Mouse (Mus musculus) limb, embryonic 11.5 days (tissue): ENCODE measurements around the gene Mrpl28. TPM values are rescaled to one million over a fixed set of nuclear protein-coding genes. Genes with fewer than 3 reads are reported as not detected.

Experiments used
- ATAC-seq: fragments of 200-750 bp; cut with Nextera tagmentation; 2 replicates; pipeline ENCODE4 v1.8.0; 2017; ENCODE audit warnings: low read depth; ENCODE audit not compliant: insufficient number of reproducible peaks, low FRiP score, low TSS enrichment
- DNase-seq: peaks from one replicate; pipeline ENCODE4 v3.0.0-alpha.2; 2015; ENCODE audit warnings: low spot score
- H3K27ac ChIP-seq: fragments of 300-500 bp; sonication (generic); replicated peaks from 2 replicates; pipeline ENCODE4 v1.5.1; 2014; ENCODE audit warnings: low read depth, mild to moderate bottlenecking, low read length
- H3K27me3 ChIP-seq: fragments of 300-500 bp; sonication (generic); 2 replicates; pipeline ENCODE4 v1.6.1; 2014; ENCODE audit warnings: mild to moderate bottlenecking, low read length, mixed read lengths; ENCODE audit not compliant: control insufficient read depth, insufficient read depth
- H3K36me3 ChIP-seq: fragments of 300-500 bp; sonication (generic); 2 replicates; pipeline ENCODE4 v1.6.1; 2014; ENCODE audit warnings: mild to moderate bottlenecking, low read length, moderate library complexity, mixed read lengths; ENCODE audit not compliant: control insufficient read depth, insufficient read depth
- H3K4me1 ChIP-seq: fragments of 300-500 bp; sonication (generic); 2 replicates; pipeline ENCODE4 v1.6.1; 2014; ENCODE audit warnings: low read length, mixed read lengths; ENCODE audit not compliant: control insufficient read depth, insufficient read depth
- H3K4me2 ChIP-seq: fragments of 300-500 bp; sonication (generic); 2 replicates; pipeline ENCODE4 v1.6.1; 2014; ENCODE audit warnings: low read depth, mild to moderate bottlenecking, moderate library complexity; ENCODE audit not compliant: severe bottlenecking
- H3K4me3 ChIP-seq: fragments of 300-500 bp; sonication (generic); 2 replicates; pipeline ENCODE4 v1.5.1; 2014; ENCODE audit warnings: low read depth, low read length
- H3K9ac ChIP-seq: fragments of 300-500 bp; sonication (generic); 2 replicates; pipeline ENCODE4 v1.6.1; 2014; ENCODE audit warnings: mild to moderate bottlenecking, low read length
- H3K9me3 ChIP-seq: fragments of 300-500 bp; sonication (generic); 2 replicates; pipeline ENCODE4 v1.6.1; 2016; ENCODE audit warnings: low read length; ENCODE audit not compliant: control insufficient read depth
- WGBS: fragments of 180-500 bp; shearing (Covaris S2); extraction: QIAGEN DNeasy Blood & Tissue Kit; methylation state at CpG from one replicate; pipeline ENCODE4 v1.1.7; 2014; 5-methylcytosine and 5-hydroxymethylcytosine counted together
- polyA plus RNA-seq: library from polyadenylated mRNA; unstranded; fragments of >200 nt; fragmentation: Nextera tagmentation; extraction: Ambion mirVana; gene quantifications from 2 replicates; pipeline ENCODE4 v1.2.1, GENCODE M21; 2014

Gene Mrpl28
- polyA plus RNA-seq, 1 experiment from 2014 or later = 283 TPM

GRCm38 (mm10) chr17:26138239-26138836 lies 15.0 kb downstream of the Mrpl28 start, which contains the start of gene Axin1:
TSS of gene Axin1 (plus strand) at chr17:26138688.
- peaks cover 12% of the 10 kb centered on the region for H3K4me1 ChIP-seq
- WGBS = under 1% methylated on average over 42 of the region's 42 CpGs
- H3K4me2 ChIP-seq = peak within 1 kb of the TSS; percentile 84

GRCm38 (mm10) chr17:26138901-26139381 lies 15.6 kb downstream of the Mrpl28 start:
- ATAC-seq (peak; percentile 24), DNase-seq (peak; percentile 55)
- Histone ChIP-seq H3K4me1 (peaks cover 12% of the 10 kb centered on the region), H3K9ac (peak overlapping the region; percentile 97), H3K4me2 (peak overlapping the region; percentile 84), H3K9me3 (no peaks in the 10 kb centered on the region), H3K27ac (peak overlapping the region; percentile 94), H3K4me3 (peak overlapping the region; percentile 89), H3K27me3 (no peaks in the 10 kb centered on the region), H3K36me3 (peaks cover 8% of the 10 kb centered on the region; the same call in 1 of the 2 replicates)
- under 1% methylated on average over 47 of the region's 58 CpGs for WGBS

More at GRCm38 (mm10) chr17:26138239-26138836, 15.0 kb downstream of the Mrpl28 start, which contains the start of gene Axin1:
- DNase-seq (peak; percentile 98), ATAC-seq (peak; percentile 99)
- H3K27me3 ChIP-seq = no peaks in the 10 kb centered on the region
- peak within 1 kb of the TSS; percentile 89 for H3K4me3 ChIP-seq
- peaks cover 6% of the 10 kb centered on the region; the same call in 1 of the 2 replicates for H3K36me3 ChIP-seq
- H3K27ac ChIP-seq = peak within 1 kb of the TSS; percentile 94
- peak within 1 kb of the TSS; percentile 97 for H3K9ac ChIP-seq
- no peaks in the 10 kb centered on the region for H3K9me3 ChIP-seq

GRCm38 (mm10) chr17:26142796-26143195 lies 19.5 kb downstream of the Mrpl28 start:
- H3K27ac ChIP-seq = no peak overlapping the region
- H3K9me3 ChIP-seq = no peaks in the 10 kb centered on the region
- no peak for ATAC-seq
- H3K4me3 ChIP-seq = no peak overlapping the region
- no peak overlapping the region for H3K4me2 ChIP-seq
- H3K36me3 ChIP-seq = peaks cover 9% of the 10 kb centered on the region; the same call in 1 of the 2 replicates
- H3K4me1 ChIP-seq = peaks cover 10% of the 10 kb centered on the region
- no peak overlapping the region for H3K9ac ChIP-seq
- H3K27me3 ChIP-seq = no peaks in the 10 kb centered on the region
- DNase-seq = no peak
- 88% methylated on average over 4 of the region's 4 CpGs for WGBS

GRCm38 (mm10) chr17:26143386-26143785 lies 20.1 kb downstream of the Mrpl28 start:
- ATAC-seq = no peak
- peaks cover 7% of the 10 kb centered on the region for H3K4me1 ChIP-seq
- H3K4me2 ChIP-seq = no peak overlapping the region
- no peak overlapping the region for H3K9ac ChIP-seq
- no peak for DNase-seq
- peaks cover 9% of the 10 kb centered on the region; the same call in 1 of the 2 replicates for H3K36me3 ChIP-seq
- WGBS = 98% methylated on average over 5 of the region's 5 CpGs
- no peak overlapping the region for H3K27ac ChIP-seq
- H3K9me3 ChIP-seq = no peaks in the 10 kb centered on the region
- no peaks in the 10 kb centered on the region for H3K27me3 ChIP-seq
- H3K4me3 ChIP-seq = no peak overlapping the region

GRCm38 (mm10) chr17:26149056-26149455 lies 25.8 kb downstream of the Mrpl28 start:
- WGBS = 81% methylated on average over 2 of the region's 2 CpGs
- H3K4me3 ChIP-seq = no peak overlapping the region
- no peak overlapping the region for H3K9ac ChIP-seq
- H3K4me2 ChIP-seq = no peak overlapping the region
- no peak overlapping the region for H3K27ac ChIP-seq
- no peaks in the 10 kb centered on the region for H3K4me1 ChIP-seq
- peaks cover 16% of the 10 kb centered on the region; the same call in 1 of the 2 replicates for H3K36me3 ChIP-seq
- H3K27me3 ChIP-seq = no peaks in the 10 kb centered on the region
- H3K9me3 ChIP-seq = no peaks in the 10 kb centered on the region; the same call in 1 of the 2 replicates
- ATAC-seq (no peak), DNase-seq (no peak)

- DNase-seq (no peak), ATAC-seq (no peak)
- no peak overlapping the region for H3K9ac ChIP-seq
- WGBS = 83% methylated on average over 2 of the region's 2 CpGs
- H3K4me2 ChIP-seq = no peak overlapping the region
- H3K4me3 ChIP-seq = no peak overlapping the region
- no peaks in the 10 kb centered on the region for H3K27me3 ChIP-seq
- H3K4me1 ChIP-seq = no peaks in the 10 kb centered on the region
- H3K9me3 ChIP-seq = no peaks in the 10 kb centered on the region; the same call in 1 of the 2 replicates
- H3K27ac ChIP-seq = no peak overlapping the region
- peaks cover 16% of the 10 kb centered on the region; the same call in 1 of the 2 replicates for H3K36me3 ChIP-seq
Measured at GRCm38 (mm10) chr17:26151886-26152630, 28.8 kb downstream of the Mrpl28 start.

- no peak for DNase-seq
- no peak overlapping the region for H3K27ac ChIP-seq
- no peaks in the 10 kb centered on the region for H3K4me1 ChIP-seq
- no peaks in the 10 kb centered on the region for H3K36me3 ChIP-seq
- ATAC-seq = no peak
- H3K9ac ChIP-seq = no peak overlapping the region
- H3K4me2 ChIP-seq = no peak overlapping the region
- no peaks in the 10 kb centered on the region for H3K27me3 ChIP-seq
- no peak overlapping the region for H3K4me3 ChIP-seq
- 86% methylated on average over 1 of the region's 1 CpGs for WGBS
- no peaks in the 10 kb centered on the region for H3K9me3 ChIP-seq
Measured at GRCm38 (mm10) chr17:26162736-26163135, 39.4 kb downstream of the Mrpl28 start.

GRCm38 (mm10) chr17:26168039-26168438 lies 44.7 kb downstream of the Mrpl28 start:
- Histone ChIP-seq H3K36me3 (peaks cover 2% of the 10 kb centered on the region; the same call in 1 of the 2 replicates), H3K4me2 (no peak overlapping the region), H3K9me3 (no peaks in the 10 kb centered on the region), H3K9ac (no peak overlapping the region), H3K4me3 (no peak overlapping the region), H3K27ac (no peak overlapping the region), H3K4me1 (no peaks in the 10 kb centered on the region), H3K27me3 (no peaks in the 10 kb centered on the region)
- WGBS = 89% methylated on average over 2 of the region's 2 CpGs
- ATAC-seq = no peak
- DNase-seq = no peak
